Mouse (Mus musculus): ENCODE results near the gene Epb41l3. TPM values are rescaled to one million over a fixed set of nuclear protein-coding genes. Genes with fewer than 3 reads are reported as not detected.
"Not testable (repeated sequence)": the region's sequence is repeated elsewhere in the genome, so short reads cannot be mapped to it uniquely, and the experiment has no call there.

Gene Epb41l3
- total and polyA plus RNA-seq, 2 experiments from 2014 or later, result 41.9 to 53.7 TPM

- Histone ChIP-seq H3K36me3 (replicated peaks; ENCODE audit: control insufficient read depth, insufficient read depth, low read length) (no peaks in the 10 kb centered on the region), H3K9me3 (replicated peaks; ENCODE audit: control insufficient read depth, low read length) (no peaks in the 10 kb centered on the region), H3K9ac (replicated peaks; ENCODE audit: low read depth, low read length) (no peak overlapping the region), H3K4me1 (ENCODE audit: control insufficient read depth, insufficient read depth) (no peaks in the 10 kb centered on the region), H3K27me3 (ENCODE audit: control insufficient read depth, insufficient read depth, low read length) (no peaks in the 10 kb centered on the region), H3K27ac (ENCODE audit: low read depth) (no peak overlapping the region), H3K4me2 (ENCODE audit: low read depth, low read length) (no peak overlapping the region), H3K4me3 (ENCODE audit: low read depth, low read length) (no peak overlapping the region)
- DNase-seq (ENCODE audit: low spot score) (no peak), ATAC-seq (ENCODE audit: insufficient read depth, low read depth) (no peak)
- no peak for TF ChIP-seq EP300 (IDR thresholded peaks at IDR 0.05; ENCODE audit: low read depth)
- no peak for TF ChIP-seq CTCF (IDR thresholded peaks at IDR 0.05; ENCODE audit: low read depth)
- WGBS, result 67% methylated on average over 2 of the region's 2 CpGs
Observed at GRCm38 (mm10) chr17:69112232-69112631, 36.7 kb downstream of the Epb41l3 start.

- 82% methylated on average over 8 of the region's 8 CpGs for WGBS
- no peak for TF ChIP-seq CTCF (IDR thresholded peaks at IDR 0.05; ENCODE audit: low read depth)
- Histone ChIP-seq H3K4me1 (ENCODE audit: control insufficient read depth, insufficient read depth) (peaks cover 5% of the 10 kb centered on the region; the same call in 1 of the 2 replicates), H3K9me3 (replicated peaks; ENCODE audit: control insufficient read depth, low read length) (no peaks in the 10 kb centered on the region), H3K4me3 (ENCODE audit: low read depth, low read length) (no peak overlapping the region), H3K4me2 (ENCODE audit: low read depth, low read length) (no peak overlapping the region), H3K27ac (ENCODE audit: low read depth) (no peak overlapping the region), H3K27me3 (ENCODE audit: control insufficient read depth, insufficient read depth, low read length) (no peaks in the 10 kb centered on the region), H3K36me3 (replicated peaks; ENCODE audit: control insufficient read depth, insufficient read depth, low read length) (no peaks in the 10 kb centered on the region), H3K9ac (replicated peaks; ENCODE audit: low read depth, low read length) (no peak overlapping the region)
- ATAC-seq (ENCODE audit: insufficient read depth, low read depth) (no peak), DNase-seq (ENCODE audit: low spot score) (no peak)
Observed at GRCm38 (mm10) chr17:69119183-69119582, 43.7 kb downstream of the Epb41l3 start.

- Histone ChIP-seq H3K9ac (replicated peaks; ENCODE audit: low read depth, low read length) (no peak overlapping the region; the same call in 1 of the 2 replicates), H3K4me3 (ENCODE audit: low read depth, low read length) (peak overlapping the region; percentile 39), H3K36me3 (replicated peaks; ENCODE audit: control insufficient read depth, insufficient read depth, low read length) (no peaks in the 10 kb centered on the region), H3K27me3 (ENCODE audit: control insufficient read depth, insufficient read depth, low read length) (no peaks in the 10 kb centered on the region), H3K4me1 (ENCODE audit: control insufficient read depth, insufficient read depth) (peaks cover 5% of the 10 kb centered on the region; the same call in 1 of the 2 replicates), H3K4me2 (ENCODE audit: low read depth, low read length) (peak overlapping the region; percentile 69), H3K9me3 (replicated peaks; ENCODE audit: control insufficient read depth, low read length) (no peaks in the 10 kb centered on the region), H3K27ac (ENCODE audit: low read depth) (no peak overlapping the region)
- DNase-seq (ENCODE audit: low spot score) (peak; percentile 56), ATAC-seq (ENCODE audit: insufficient read depth, low read depth) (peak; percentile 79)
- 2% methylated on average over 19 of the region's 19 CpGs for WGBS
- TF ChIP-seq EP300 (IDR thresholded peaks at IDR 0.05; ENCODE audit: low read depth) (no peak), CTCF (IDR thresholded peaks at IDR 0.05; ENCODE audit: low read depth) (no peak)
Observed at GRCm38 (mm10) chr17:69120533-69121358, 45.3 kb downstream of the Epb41l3 start.

DNA sequence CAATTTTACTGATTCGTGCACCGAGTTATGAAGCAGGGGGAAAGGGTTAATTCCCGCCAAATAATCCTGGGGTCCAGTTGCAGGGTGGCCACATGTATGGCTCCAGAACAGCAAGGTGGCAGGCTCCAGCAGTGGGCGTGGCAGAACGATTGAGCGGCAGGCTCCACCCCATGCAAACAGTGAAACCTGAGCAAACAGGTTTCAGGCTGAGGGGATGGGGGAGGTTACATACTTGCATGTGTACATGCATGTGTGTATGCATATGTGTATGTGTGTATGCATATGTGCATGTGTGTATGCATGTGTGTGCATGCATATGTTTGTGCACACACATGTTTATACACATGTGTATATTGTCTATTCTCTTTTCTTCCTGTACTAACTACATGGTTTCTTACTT lies 46.9 kb downstream of the Epb41l3 start:
- H3K27me3 ChIP-seq (ENCODE audit: control insufficient read depth, insufficient read depth, low read length); H3K4me1 ChIP-seq (ENCODE audit: control insufficient read depth, insufficient read depth); H3K36me3 ChIP-seq (replicated peaks; ENCODE audit: control insufficient read depth, insufficient read depth, low read length); ATAC-seq (ENCODE audit: insufficient read depth, low read depth); H3K27ac ChIP-seq (ENCODE audit: low read depth); H3K9me3 ChIP-seq (replicated peaks; ENCODE audit: control insufficient read depth, low read length); DNase-seq (ENCODE audit: low spot score); H3K9ac ChIP-seq (replicated peaks; ENCODE audit: low read depth, low read length): not testable (repeated sequence)
- Histone ChIP-seq H3K4me2 (ENCODE audit: low read depth, low read length) (peak overlapping the region; percentile 69), H3K4me3 (ENCODE audit: low read depth, low read length) (0 out of 2 replicates have a peak overlapping the region, but pooled peaks have one; percentile 39)
- WGBS, result 10% methylated on average over 6 of the region's 6 CpGs

GRCm38 (mm10) chr17:69127436-69127835 lies 52.0 kb downstream of the Epb41l3 start:
- Histone ChIP-seq H3K27me3 (ENCODE audit: control insufficient read depth, insufficient read depth, low read length) (no peaks in the 10 kb centered on the region), H3K9ac (replicated peaks; ENCODE audit: low read depth, low read length) (no peak overlapping the region), H3K9me3 (replicated peaks; ENCODE audit: control insufficient read depth, low read length) (no peaks in the 10 kb centered on the region), H3K27ac (ENCODE audit: low read depth) (no peak overlapping the region), H3K4me3 (ENCODE audit: low read depth, low read length) (no peak overlapping the region), H3K36me3 (replicated peaks; ENCODE audit: control insufficient read depth, insufficient read depth, low read length) (no peaks in the 10 kb centered on the region), H3K4me2 (ENCODE audit: low read depth, low read length) (no peak overlapping the region), H3K4me1 (ENCODE audit: control insufficient read depth, insufficient read depth) (no peaks in the 10 kb centered on the region)
- TF ChIP-seq EP300 (IDR thresholded peaks at IDR 0.05; ENCODE audit: low read depth), result no peak
- no peak for TF ChIP-seq CTCF (IDR thresholded peaks at IDR 0.05; ENCODE audit: low read depth)
- ATAC-seq (ENCODE audit: insufficient read depth, low read depth) (no peak), DNase-seq (ENCODE audit: low spot score) (no peak)
- 71% methylated on average over 7 of the region's 7 CpGs for WGBS

GRCm38 (mm10) chr17:69127981-69128380 lies 52.5 kb downstream of the Epb41l3 start:
- Histone ChIP-seq H3K36me3 (replicated peaks; ENCODE audit: control insufficient read depth, insufficient read depth, low read length) (no peaks in the 10 kb centered on the region), H3K9ac (replicated peaks; ENCODE audit: low read depth, low read length) (no peak overlapping the region), H3K9me3 (replicated peaks; ENCODE audit: control insufficient read depth, low read length) (no peaks in the 10 kb centered on the region), H3K4me1 (ENCODE audit: control insufficient read depth, insufficient read depth) (no peaks in the 10 kb centered on the region), H3K4me3 (ENCODE audit: low read depth, low read length) (no peak overlapping the region), H3K4me2 (ENCODE audit: low read depth, low read length) (no peak overlapping the region), H3K27ac (ENCODE audit: low read depth) (no peak overlapping the region), H3K27me3 (ENCODE audit: control insufficient read depth, insufficient read depth, low read length) (no peaks in the 10 kb centered on the region)
- ATAC-seq (ENCODE audit: insufficient read depth, low read depth) (no peak), DNase-seq (ENCODE audit: low spot score) (no peak)
- TF ChIP-seq EP300 (IDR thresholded peaks at IDR 0.05; ENCODE audit: low read depth) (no peak), CTCF (IDR thresholded peaks at IDR 0.05; ENCODE audit: low read depth) (no peak)
- WGBS, result 51% methylated on average over 5 of the region's 5 CpGs

Data from heart, postnatal 0 days (tissue).